Mouse (Mus musculus): ENCODE results near the gene Psme4. TPM values are rescaled to one million over a fixed set of nuclear protein-coding genes. Genes with fewer than 3 reads are reported as not detected.

Gene Psme4
- polyA plus RNA-seq (2015; fragmentation: Nextera tagmentation; extraction: Ambion mirVana) = 14.7 and 14.9 TPM in 2 replicates

GRCm38 (mm10) chr11:30771267-30771903, at the start of gene Psme4:
TSS of gene Psme4 (plus strand) at chr11:30771726.
- peak; percentile 99 for ATAC-seq (ENCODE audit: low read depth)
- Histone ChIP-seq H3K36me3 (ENCODE audit: control insufficient read depth, insufficient read depth, low read length) (no peaks in the 10 kb centered on the region), H3K27me3 (ENCODE audit: control insufficient read depth, insufficient read depth, low read depth, low read length) (no peaks in the 10 kb centered on the region), H3K4me2 (ENCODE audit: low read depth, low read length) (peak within 1 kb of the TSS; percentile 68), H3K9me3 (ENCODE audit: control insufficient read depth, low read length) (no peaks in the 10 kb centered on the region), H3K27ac (ENCODE audit: low read length) (peak within 1 kb of the TSS; percentile 91), H3K4me3 (ENCODE audit: low read length) (peak within 1 kb of the TSS; percentile 89), H3K9ac (ENCODE audit: low read length) (peak within 1 kb of the TSS; percentile 97), H3K4me1 (replicated peaks; ENCODE audit: control insufficient read depth, insufficient read depth, low read length) (peaks cover 8% of the 10 kb centered on the region)
- WGBS = under 1% methylated on average over 26 of the region's 43 CpGs

- WGBS = 54% methylated on average over 5 of the region's 5 CpGs
- Histone ChIP-seq H3K27ac (ENCODE audit: low read length) (no peak overlapping the region), H3K9me3 (ENCODE audit: control insufficient read depth, low read length) (no peaks in the 10 kb centered on the region), H3K4me3 (ENCODE audit: low read length) (no peak overlapping the region), H3K4me2 (ENCODE audit: low read depth, low read length) (no peak overlapping the region), H3K36me3 (ENCODE audit: control insufficient read depth, insufficient read depth, low read length) (no peaks in the 10 kb centered on the region), H3K27me3 (ENCODE audit: control insufficient read depth, insufficient read depth, low read depth, low read length) (no peaks in the 10 kb centered on the region), H3K9ac (ENCODE audit: low read length) (no peak overlapping the region), H3K4me1 (replicated peaks; ENCODE audit: control insufficient read depth, insufficient read depth, low read length) (no peaks in the 10 kb centered on the region)
- no peak for ATAC-seq (ENCODE audit: low read depth)
Measured at GRCm38 (mm10) chr11:30723438-30723837, 48.1 kb upstream of the Psme4 start.

GRCm38 (mm10) chr11:30730721-30731120, 40.8 kb upstream of the Psme4 start:
- no peaks in the 10 kb centered on the region for H3K36me3 ChIP-seq (ENCODE audit: control insufficient read depth, insufficient read depth, low read length)
- H3K9me3 ChIP-seq (ENCODE audit: control insufficient read depth, low read length) = no peaks in the 10 kb centered on the region
- H3K4me2 ChIP-seq (ENCODE audit: low read depth, low read length) = no peak overlapping the region
- no peak for ATAC-seq (ENCODE audit: low read depth)
- no peaks in the 10 kb centered on the region for H3K27me3 ChIP-seq (ENCODE audit: control insufficient read depth, insufficient read depth, low read depth, low read length)
- no peak overlapping the region for H3K4me3 ChIP-seq (ENCODE audit: low read length)
- H3K9ac ChIP-seq (ENCODE audit: low read length) = no peak overlapping the region
- H3K27ac ChIP-seq (ENCODE audit: low read length) = no peak overlapping the region
- no peaks in the 10 kb centered on the region for H3K4me1 ChIP-seq (replicated peaks; ENCODE audit: control insufficient read depth, insufficient read depth, low read length)

DNA sequence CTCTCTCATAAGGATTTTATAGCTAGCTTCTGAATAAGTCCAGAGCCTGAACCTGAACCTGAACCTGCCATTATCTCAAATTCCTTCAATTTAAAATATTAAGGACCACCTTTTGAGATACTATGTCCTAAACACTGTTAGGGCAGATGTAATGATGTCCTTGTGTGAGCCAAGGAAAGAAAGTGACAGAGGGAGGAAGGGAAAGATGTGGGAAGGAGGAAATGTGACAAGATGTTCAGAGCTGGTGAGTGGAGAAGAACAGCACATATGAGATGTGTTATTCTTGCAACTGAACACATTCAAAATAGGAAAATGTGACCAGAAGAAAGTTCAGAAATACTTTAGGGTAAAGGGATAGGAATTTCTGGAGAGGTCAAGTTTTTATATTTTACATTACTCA, 38.1 kb upstream of the Psme4 start:
- Histone ChIP-seq H3K36me3 (ENCODE audit: control insufficient read depth, insufficient read depth, low read length) (no peaks in the 10 kb centered on the region), H3K4me2 (ENCODE audit: low read depth, low read length) (no peak overlapping the region), H3K9me3 (ENCODE audit: control insufficient read depth, low read length) (no peaks in the 10 kb centered on the region), H3K4me1 (replicated peaks; ENCODE audit: control insufficient read depth, insufficient read depth, low read length) (no peaks in the 10 kb centered on the region), H3K27me3 (ENCODE audit: control insufficient read depth, insufficient read depth, low read depth, low read length) (no peaks in the 10 kb centered on the region), H3K4me3 (ENCODE audit: low read length) (no peak overlapping the region), H3K27ac (ENCODE audit: low read length) (no peak overlapping the region), H3K9ac (ENCODE audit: low read length) (no peak overlapping the region)
- no peak for ATAC-seq (ENCODE audit: low read depth)

DNA sequence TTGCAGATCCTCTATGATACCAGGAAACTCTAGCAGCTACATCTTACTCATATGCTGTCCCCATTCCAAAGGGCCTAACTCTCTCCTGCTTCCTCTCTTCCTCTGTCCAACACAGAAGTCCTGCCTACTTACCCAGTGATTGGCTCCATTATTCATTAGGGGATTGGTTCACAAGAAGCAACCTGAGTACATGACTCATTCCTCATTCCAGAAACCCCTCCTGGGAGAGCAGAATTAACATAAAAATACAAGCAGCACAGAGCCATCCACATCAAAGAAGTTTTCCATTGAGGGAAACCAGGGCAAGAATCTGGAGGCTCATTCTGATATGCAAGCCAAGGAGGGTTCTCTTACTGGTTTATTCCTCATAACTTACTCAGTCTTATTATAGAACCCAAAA, 27.5 kb upstream of the Psme4 start:
- Histone ChIP-seq H3K4me1 (replicated peaks; ENCODE audit: control insufficient read depth, insufficient read depth, low read length) (no peaks in the 10 kb centered on the region), H3K4me3 (ENCODE audit: low read length) (no peak overlapping the region), H3K27ac (ENCODE audit: low read length) (no peak overlapping the region), H3K36me3 (ENCODE audit: control insufficient read depth, insufficient read depth, low read length) (no peaks in the 10 kb centered on the region), H3K27me3 (ENCODE audit: control insufficient read depth, insufficient read depth, low read depth, low read length) (no peaks in the 10 kb centered on the region), H3K9ac (ENCODE audit: low read length) (no peak overlapping the region), H3K9me3 (ENCODE audit: control insufficient read depth, low read length) (no peaks in the 10 kb centered on the region), H3K4me2 (ENCODE audit: low read depth, low read length) (no peak overlapping the region)
- ATAC-seq (ENCODE audit: low read depth) = no peak

GRCm38 (mm10) chr11:30748938-30749337, 22.6 kb upstream of the Psme4 start:
- no peak overlapping the region for H3K4me3 ChIP-seq (ENCODE audit: low read length)
- 82% methylated on average over 3 of the region's 3 CpGs for WGBS
- no peaks in the 10 kb centered on the region for H3K9me3 ChIP-seq (ENCODE audit: control insufficient read depth, low read length)
- no peaks in the 10 kb centered on the region for H3K4me1 ChIP-seq (replicated peaks; ENCODE audit: control insufficient read depth, insufficient read depth, low read length)
- no peaks in the 10 kb centered on the region for H3K27me3 ChIP-seq (ENCODE audit: control insufficient read depth, insufficient read depth, low read depth, low read length)
- ATAC-seq (ENCODE audit: low read depth) = no peak
- H3K9ac ChIP-seq (ENCODE audit: low read length) = no peak overlapping the region
- H3K4me2 ChIP-seq (ENCODE audit: low read depth, low read length) = no peak overlapping the region
- no peaks in the 10 kb centered on the region for H3K36me3 ChIP-seq (ENCODE audit: control insufficient read depth, insufficient read depth, low read length)
- H3K27ac ChIP-seq (ENCODE audit: low read length) = no peak overlapping the region

DNA sequence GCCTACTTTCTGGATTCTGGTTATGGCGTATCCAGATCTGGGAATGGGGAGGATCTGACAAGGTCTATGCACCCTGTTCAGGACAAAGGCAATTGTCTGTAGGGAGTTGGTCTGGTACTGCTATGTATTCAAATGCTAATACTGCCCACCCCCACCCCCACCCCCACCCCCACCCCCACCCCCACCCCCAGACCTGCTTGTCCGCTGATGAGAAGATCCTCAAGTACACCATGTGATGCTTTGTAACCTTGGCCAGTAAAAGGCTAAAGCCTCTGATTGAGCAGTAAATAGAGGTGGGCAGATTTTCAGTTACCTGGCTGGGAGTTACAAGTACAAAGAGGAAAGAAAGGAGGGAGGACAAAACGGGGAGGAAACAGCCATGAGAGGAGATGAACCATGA, 21.9 kb upstream of the Psme4 start:
- no peaks in the 10 kb centered on the region for H3K36me3 ChIP-seq (ENCODE audit: control insufficient read depth, insufficient read depth, low read length)
- no peaks in the 10 kb centered on the region for H3K4me1 ChIP-seq (replicated peaks; ENCODE audit: control insufficient read depth, insufficient read depth, low read length)
- no peak overlapping the region for H3K4me2 ChIP-seq (ENCODE audit: low read depth, low read length)
- no peak overlapping the region for H3K4me3 ChIP-seq (ENCODE audit: low read length)
- no peaks in the 10 kb centered on the region for H3K9me3 ChIP-seq (ENCODE audit: control insufficient read depth, low read length)
- no peak for ATAC-seq (ENCODE audit: low read depth)
- no peaks in the 10 kb centered on the region for H3K27me3 ChIP-seq (ENCODE audit: control insufficient read depth, insufficient read depth, low read depth, low read length)
- 61% methylated on average over 3 of the region's 3 CpGs for WGBS
- no peak overlapping the region for H3K9ac ChIP-seq (ENCODE audit: low read length)
- no peak overlapping the region for H3K27ac ChIP-seq (ENCODE audit: low read length)

GRCm38 (mm10) chr11:30750039-30750823, 21.3 kb upstream of the Psme4 start:
- peaks cover under 1% of the 10 kb centered on the region; the same call in 1 of the 2 replicates for H3K4me1 ChIP-seq (replicated peaks; ENCODE audit: control insufficient read depth, insufficient read depth, low read length)
- H3K27ac ChIP-seq (ENCODE audit: low read length) = no peak overlapping the region
- 73% methylated on average over 3 of the region's 3 CpGs for WGBS
- no peak for ATAC-seq (ENCODE audit: low read depth)
- H3K9ac ChIP-seq (ENCODE audit: low read length) = no peak overlapping the region
- H3K4me2 ChIP-seq (ENCODE audit: low read depth, low read length) = no peak overlapping the region
- no peaks in the 10 kb centered on the region for H3K36me3 ChIP-seq (ENCODE audit: control insufficient read depth, insufficient read depth, low read length)
- no peak overlapping the region for H3K4me3 ChIP-seq (ENCODE audit: low read length)
- H3K27me3 ChIP-seq (ENCODE audit: control insufficient read depth, insufficient read depth, low read depth, low read length) = no peaks in the 10 kb centered on the region
- no peaks in the 10 kb centered on the region for H3K9me3 ChIP-seq (ENCODE audit: control insufficient read depth, low read length)

- Histone ChIP-seq H3K9me3 (ENCODE audit: control insufficient read depth, low read length) (no peaks in the 10 kb centered on the region), H3K9ac (ENCODE audit: low read length) (no peak overlapping the region), H3K27ac (ENCODE audit: low read length) (no peak overlapping the region), H3K4me2 (ENCODE audit: low read depth, low read length) (no peak overlapping the region), H3K27me3 (ENCODE audit: control insufficient read depth, insufficient read depth, low read depth, low read length) (no peaks in the 10 kb centered on the region), H3K4me3 (ENCODE audit: low read length) (no peak overlapping the region), H3K4me1 (replicated peaks; ENCODE audit: control insufficient read depth, insufficient read depth, low read length) (peaks cover 4% of the 10 kb centered on the region; the same call in 1 of the 2 replicates), H3K36me3 (ENCODE audit: control insufficient read depth, insufficient read depth, low read length) (no peaks in the 10 kb centered on the region)
- ATAC-seq (ENCODE audit: low read depth) = no peak
- 34% methylated on average over 3 of the region's 3 CpGs for WGBS
Measured at GRCm38 (mm10) chr11:30752956-30753355, 18.6 kb upstream of the Psme4 start.
